Mouse (Mus musculus) testis, adult 2 months (tissue): ENCODE measurements around the gene Bbs9.

Experiments
- CTCF ChIP-seq: fragments of 200-500 bp; IDR thresholded peaks from 2 replicates; pipeline ENCODE4 v1.5.1; 2012; ENCODE audit warnings: low read depth, mild to moderate bottlenecking, inconsistent platforms, low read length, moderate library complexity; ENCODE audit not compliant: control insufficient read depth, insufficient read depth, insufficient replicate concordance
- POLR2A ChIP-seq: fragments of 200-500 bp; IDR thresholded peaks from 2 replicates; pipeline ENCODE4 v1.6.1; 2012; ENCODE audit warnings: low read depth, mild to moderate bottlenecking, inconsistent platforms, low read length, moderate library complexity; ENCODE audit not compliant: control insufficient read depth

DNA sequence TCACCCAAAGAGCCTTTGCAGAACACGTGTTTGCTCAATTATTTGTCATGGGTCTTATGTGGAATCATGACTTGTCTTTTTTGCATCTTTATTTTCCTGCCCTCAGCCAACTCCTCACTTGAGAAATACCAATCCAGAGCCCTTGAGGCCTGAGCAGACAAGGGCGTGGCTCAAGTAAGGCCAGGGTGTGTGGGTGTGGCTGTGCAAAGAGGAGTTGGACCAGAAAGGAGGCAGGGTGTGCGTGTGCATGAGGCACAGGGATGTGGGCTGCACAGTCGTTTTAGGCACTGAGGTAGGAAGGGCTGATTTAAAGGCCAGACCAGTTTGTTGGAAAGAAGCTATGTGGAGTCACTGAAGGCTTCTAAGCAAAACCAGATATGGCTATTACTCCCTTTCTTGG, 373.7 kb downstream of the Bbs9 start:
- no peak for TF ChIP-seq CTCF
- TF ChIP-seq POLR2A = no peak
